Mouse (Mus musculus): ENCODE results near the gene Kcnn1.

The Kcnn1 gene

GRCm38 (mm10) chr8:70792700-70793099, 70.4 kb downstream of the Kcnn1 start:
- DNase-seq (ENCODE audit: low read depth, low spot score) = no peak

Data from forelimb bud, embryonic 11.5 days (tissue).